Mouse (Mus musculus) cerebellum, adult 2 months (tissue): ENCODE results near the gene Rybp. TPM values are rescaled to one million over a fixed set of nuclear protein-coding genes. Genes with fewer than 3 reads are reported as not detected.
A peak's percentile ranks its signal among the peaks of the same experiment; 100 is the strongest.

Experiments
- DNase-seq, 2 experiments: peaks; one replicate each; pipeline ENCODE4 v3.0.0; 2021
- H3K27ac ChIP-seq: fragments of 200-500 bp; 2 replicates; pipeline ENCODE4 v1.5.1; 2012; ENCODE audit warnings: low read length, control low read depth, inconsistent platforms; ENCODE audit not compliant: insufficient read depth
- H3K27me3 ChIP-seq: fragments of 200-500 bp; 2 replicates; pipeline ENCODE4 v1.6.1; 2012; ENCODE audit warnings: inconsistent platforms, mild to moderate bottlenecking, low read length, moderate library complexity; ENCODE audit not compliant: control insufficient read depth, insufficient read depth
- H3K4me1 ChIP-seq: fragments of 200-500 bp; 2 replicates; pipeline ENCODE4 v1.6.1; 2011; ENCODE audit warnings: low read length; ENCODE audit not compliant: control insufficient read depth, insufficient read depth
- H3K4me3 ChIP-seq: fragments of 200-500 bp; replicated peaks from 2 replicates; pipeline ENCODE3; 2011; ENCODE audit warnings: mild to moderate bottlenecking, low read depth, low read length, control low read depth; ENCODE audit not compliant: insufficient read depth
- CTCF ChIP-seq: fragments of 200-500 bp; IDR thresholded peaks from 2 replicates; pipeline ENCODE4 v1.5.1; 2011; ENCODE audit warnings: low read depth, mild to moderate bottlenecking, control low read depth, low read length, moderate library complexity, borderline replicate concordance; ENCODE audit not compliant: insufficient read depth
- POLR2A ChIP-seq: fragments of 200-500 bp; IDR thresholded peaks from 2 replicates; pipeline ENCODE4 v1.6.1; 2011; ENCODE audit warnings: low read length, control low read depth, borderline replicate concordance; ENCODE audit not compliant: insufficient read depth
- WGBS: fragments of 180-500 bp; shearing (Covaris S2); methylation state at CpG from one replicate; pipeline ENCODE4 v1.1.7; 2018; 5-methylcytosine and 5-hydroxymethylcytosine counted together
- polyA plus RNA-seq: library from polyadenylated mRNA; depleted of rRNA; stranded (reverse); fragments of >200 nt; gene quantifications from 2 replicates; pipeline ENCODE4 v1.2.3, GENCODE M21; 2012

Rybp gene
- polyA plus RNA-seq, 1 experiment = 31.7 TPM

- DNase-seq = no peak
- Histone ChIP-seq H3K27ac (no peak overlapping the region), H3K27me3 (no peaks in the 10 kb centered on the region), H3K4me1 (no peaks in the 10 kb centered on the region), H3K4me3 (no peak overlapping the region)
- TF ChIP-seq CTCF (no peak), POLR2A (no peak)
- 72% methylated on average over 8 of the region's 8 CpGs for WGBS
Measured at GRCm38 (mm10) chr6:100301410-100302108, 14.3 kb upstream of the Rybp start.

- WGBS = 72% methylated on average over 3 of the region's 3 CpGs
- TF ChIP-seq POLR2A = no peak
- no peak for TF ChIP-seq CTCF
- no peak for DNase-seq
- no peak overlapping the region for H3K4me3 ChIP-seq
- H3K27me3 ChIP-seq = no peaks in the 10 kb centered on the region
- no peak overlapping the region for H3K27ac ChIP-seq
- H3K4me1 ChIP-seq = no peaks in the 10 kb centered on the region
Measured at GRCm38 (mm10) chr6:100300831-100301230, 13.5 kb upstream of the Rybp start.

- 34% methylated on average over 4 of the region's 4 CpGs for WGBS
- peak in 1 of 2 experiments; percentile 23 for DNase-seq
- TF ChIP-seq CTCF = no peak
- TF ChIP-seq POLR2A = no peak
- Histone ChIP-seq H3K27me3 (no peaks in the 10 kb centered on the region), H3K4me3 (no peak overlapping the region), H3K27ac (no peak overlapping the region), H3K4me1 (no peaks in the 10 kb centered on the region)
Measured at GRCm38 (mm10) chr6:100298945-100299344, 11.7 kb upstream of the Rybp start.

- TF ChIP-seq CTCF (no peak), POLR2A (no peak)
- 97% methylated on average over 8 of the region's 8 CpGs for WGBS
- no peaks in the 10 kb centered on the region for H3K27me3 ChIP-seq
Measured at GRCm38 (mm10) chr6:100297536-100297935, 10.3 kb upstream of the Rybp start.

GRCm38 (mm10) chr6:100292411-100292810 is 5.1 kb upstream of the Rybp start:
- Histone ChIP-seq H3K27me3 (no peaks in the 10 kb centered on the region), H3K4me3 (no peak overlapping the region), H3K27ac (no peak overlapping the region), H3K4me1 (no peaks in the 10 kb centered on the region)
- no peak for TF ChIP-seq POLR2A
- TF ChIP-seq CTCF = no peak
- no peak for DNase-seq
- 47% methylated on average over 6 of the region's 6 CpGs for WGBS

More at GRCm38 (mm10) chr6:100297536-100297935, 10.3 kb upstream of the Rybp start:
- Histone ChIP-seq H3K4me1 (no peaks in the 10 kb centered on the region), H3K27ac (no peak overlapping the region), H3K4me3 (no peak overlapping the region)
- DNase-seq = no peak

- Histone ChIP-seq H3K27ac (no peak overlapping the region), H3K27me3 (no peaks in the 10 kb centered on the region), H3K4me1 (no peaks in the 10 kb centered on the region; the same call in 1 of the 2 replicates), H3K4me3 (no peak overlapping the region)
- TF ChIP-seq POLR2A = no peak
- no peak for TF ChIP-seq CTCF
- no peak for DNase-seq
- 86% methylated on average over 5 of the region's 5 CpGs for WGBS
Measured at GRCm38 (mm10) chr6:100289058-100289457, 1.8 kb upstream of the Rybp start.

- Histone ChIP-seq H3K4me1 (no peaks in the 10 kb centered on the region; the same call in 1 of the 2 replicates), H3K27ac (no peak overlapping the region), H3K27me3 (no peaks in the 10 kb centered on the region), H3K4me3 (no peak overlapping the region)
- DNase-seq = peak; percentile 20 to 30
- WGBS = 46% methylated on average over 4 of the region's 4 CpGs
- no peak for TF ChIP-seq CTCF
- TF ChIP-seq POLR2A = no peak
Measured at GRCm38 (mm10) chr6:100288730-100289035, 1.4 kb upstream of the Rybp start.

- 6% methylated on average over 23 of the region's 23 CpGs for WGBS
- peak in 1 of 2 experiments; percentile 52 for DNase-seq
- no peak overlapping the region for H3K27ac ChIP-seq
- no peaks in the 10 kb centered on the region; the same call in 1 of the 2 replicates for H3K4me1 ChIP-seq
- no peak for TF ChIP-seq CTCF
- TF ChIP-seq POLR2A = no peak
- H3K27me3 ChIP-seq = no peaks in the 10 kb centered on the region
- peak overlapping the region; percentile 35 for H3K4me3 ChIP-seq
Measured at GRCm38 (mm10) chr6:100288016-100288729, 888 bp upstream of the Rybp start.
